Mouse (Mus musculus): ENCODE results near the gene Ttll13. TPM values are rescaled to one million over a fixed set of nuclear protein-coding genes. Genes with fewer than 3 reads are reported as not detected.
A peak's percentile ranks its signal among the peaks of the same experiment; 100 is the strongest.

The Ttll13 gene
- polyA plus RNA-seq, 1 experiment, result 0.11 TPM

DNA sequence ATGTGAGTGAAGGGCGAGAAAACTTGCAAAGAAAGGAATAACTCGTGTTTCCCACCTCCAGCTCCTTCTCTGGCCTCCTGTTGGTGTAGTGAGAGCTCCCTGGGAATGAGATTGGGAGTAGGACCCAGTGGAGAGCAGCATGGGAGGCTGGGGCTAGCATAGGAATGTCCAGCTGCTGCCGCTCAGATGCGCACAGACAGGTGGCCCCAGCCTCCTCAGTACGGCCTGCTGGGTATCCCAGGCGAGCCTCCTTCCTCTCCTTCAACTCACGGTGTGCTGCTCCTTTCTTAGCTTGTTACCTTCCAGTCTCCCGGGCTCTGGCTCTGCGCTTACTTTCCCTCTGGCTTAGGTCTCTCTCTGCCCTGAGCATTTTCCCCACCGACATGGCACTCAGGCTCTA lies 33.9 kb downstream of the Ttll13 start:
- Histone ChIP-seq H3K27me3 (replicated peaks) (no peaks in the 10 kb centered on the region), H3K9me3 (no peaks in the 10 kb centered on the region), H3K4me1 (peaks cover 79% of the 10 kb centered on the region), H3K4me3 (replicated peaks) (no peak overlapping the region), H3K36me3 (replicated peaks; ENCODE audit: low read length) (peaks cover 96% of the 10 kb centered on the region)
- no peak for TF ChIP-seq FLI1 (IDR thresholded peaks at IDR 0.05; ENCODE audit: low read length)
- TF ChIP-seq GATA1 (IDR thresholded peaks at IDR 0.05; ENCODE audit: borderline replicate concordance, low read length), result no peak

DNA sequence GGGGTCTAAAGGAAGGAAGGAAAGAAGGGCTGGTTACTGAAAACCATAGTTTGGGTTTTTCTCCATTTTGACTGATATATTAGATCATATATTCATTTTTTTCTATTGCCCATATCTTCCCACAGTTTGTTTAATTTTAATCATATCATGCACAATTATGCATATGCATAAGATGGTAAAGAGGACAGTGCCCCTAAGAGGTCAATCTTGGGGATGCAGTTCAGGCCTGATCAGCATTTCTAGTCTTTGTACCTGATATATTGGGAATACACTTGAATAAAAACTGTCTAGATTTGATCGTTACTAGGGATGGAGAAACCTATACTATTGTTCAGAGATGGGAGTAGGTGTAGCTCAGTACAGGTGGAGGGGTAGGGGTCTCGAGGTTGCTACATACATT lies 34.8 kb downstream of the Ttll13 start:
- H3K27me3 ChIP-seq (replicated peaks), result no peaks in the 10 kb centered on the region
- H3K4me3 ChIP-seq (replicated peaks), result no peak overlapping the region
- peaks cover 98% of the 10 kb centered on the region for H3K36me3 ChIP-seq (replicated peaks; ENCODE audit: low read length)
- TF ChIP-seq FLI1 (IDR thresholded peaks at IDR 0.05; ENCODE audit: low read length), result no peak
- no peak for TF ChIP-seq GATA1 (IDR thresholded peaks at IDR 0.05; ENCODE audit: borderline replicate concordance, low read length)
- no peaks in the 10 kb centered on the region for H3K9me3 ChIP-seq
- H3K4me1 ChIP-seq, result peaks cover 74% of the 10 kb centered on the region

DNA sequence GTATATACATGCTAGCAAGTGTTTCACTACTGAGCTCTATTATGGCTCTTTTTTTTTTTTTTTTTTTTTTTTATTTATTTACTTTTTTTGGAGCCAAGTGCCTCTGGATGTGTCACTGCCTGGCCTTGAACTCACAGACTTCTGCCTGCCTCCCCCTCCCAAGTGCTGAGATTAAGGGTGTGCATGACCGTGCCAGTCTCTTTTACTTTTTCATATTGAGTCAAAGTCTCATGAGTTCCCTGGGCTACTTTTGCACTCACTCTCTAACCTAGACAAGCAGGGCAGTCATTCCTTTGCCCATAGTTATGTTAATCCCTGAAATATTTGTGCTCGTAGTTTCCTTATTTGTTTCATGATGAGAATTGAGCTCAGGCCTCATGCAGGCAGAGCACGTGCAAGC lies 35.5 kb downstream of the Ttll13 start:
- peaks cover 98% of the 10 kb centered on the region for H3K36me3 ChIP-seq (replicated peaks; ENCODE audit: low read length)

DNA sequence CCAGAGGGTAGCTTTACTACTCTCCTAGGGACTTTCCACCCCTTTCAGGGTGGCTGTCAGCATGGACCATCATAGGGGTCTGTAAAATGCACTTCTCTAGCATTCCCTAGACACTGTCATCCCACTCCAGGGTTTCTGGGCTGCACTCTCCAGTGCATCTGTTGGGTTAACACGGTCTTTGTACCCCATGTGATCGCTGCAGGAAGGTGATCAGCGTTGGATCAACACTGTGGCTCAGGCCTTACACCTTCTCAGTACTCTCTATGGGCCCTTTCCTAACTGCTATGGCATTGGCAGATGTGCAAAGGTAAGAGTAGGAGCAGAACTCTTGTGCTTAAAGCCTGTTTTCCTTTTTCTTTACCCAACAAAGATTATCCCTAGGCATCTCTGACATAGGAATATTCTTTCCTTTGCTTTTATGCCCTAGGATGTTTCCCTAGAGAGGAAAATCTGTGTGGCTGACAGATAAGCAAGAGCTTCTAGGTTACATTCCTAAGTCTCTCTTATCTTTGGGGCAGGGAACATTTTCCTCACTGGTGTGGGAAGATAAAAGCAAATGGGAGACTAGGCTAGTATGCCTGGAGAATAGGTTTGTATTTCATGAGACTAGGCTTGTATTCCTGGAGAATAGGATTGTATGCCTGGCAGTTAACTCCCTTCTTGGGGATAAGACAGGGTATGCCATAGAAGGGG lies 37.2 kb downstream of the Ttll13 start:
- H3K4me3 ChIP-seq (replicated peaks), result no peak overlapping the region
- H3K27me3 ChIP-seq (replicated peaks), result no peaks in the 10 kb centered on the region
- H3K4me1 ChIP-seq, result peaks cover 50% of the 10 kb centered on the region
- no peaks in the 10 kb centered on the region for H3K9me3 ChIP-seq
- TF ChIP-seq FLI1 (IDR thresholded peaks at IDR 0.05; ENCODE audit: low read length) (no peak), GATA1 (IDR thresholded peaks at IDR 0.05; ENCODE audit: borderline replicate concordance, low read length) (no peak)
- H3K36me3 ChIP-seq (replicated peaks; ENCODE audit: low read length), result peaks cover 98% of the 10 kb centered on the region

More for the DNA sequence above, 35.5 kb downstream of the Ttll13 start:
- H3K9me3 ChIP-seq, result no peaks in the 10 kb centered on the region
- no peak overlapping the region for H3K4me3 ChIP-seq (replicated peaks)
- H3K27me3 ChIP-seq (replicated peaks), result no peaks in the 10 kb centered on the region
- peaks cover 67% of the 10 kb centered on the region for H3K4me1 ChIP-seq
- TF ChIP-seq GATA1 (IDR thresholded peaks at IDR 0.05; ENCODE audit: borderline replicate concordance, low read length) (no peak), FLI1 (IDR thresholded peaks at IDR 0.05; ENCODE audit: low read length) (no peak)

DNA sequence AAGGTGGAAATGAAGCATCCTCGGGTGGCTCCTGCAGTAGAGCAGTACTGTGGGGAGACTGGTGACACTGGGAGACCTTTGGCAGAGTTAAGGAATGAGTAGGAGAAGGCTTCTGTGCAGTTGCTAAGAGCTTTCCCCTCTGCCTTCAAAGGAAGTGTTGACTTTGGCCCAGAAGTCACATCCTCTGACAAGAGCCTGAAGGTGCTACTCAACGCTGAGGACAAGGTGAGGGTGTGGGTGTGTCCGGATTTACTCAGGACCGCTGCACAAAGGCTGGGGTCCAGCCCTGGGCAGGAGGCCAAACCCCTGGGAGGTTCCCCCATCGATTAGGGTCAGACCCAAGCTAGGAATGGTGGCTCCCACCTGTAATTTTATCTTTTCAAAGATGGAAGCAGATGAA lies 38.2 kb downstream of the Ttll13 start:
- TF ChIP-seq GATA1 (IDR thresholded peaks at IDR 0.05; ENCODE audit: borderline replicate concordance, low read length) (no peak), FLI1 (IDR thresholded peaks at IDR 0.05; ENCODE audit: low read length) (no peak)
- no peaks in the 10 kb centered on the region for H3K9me3 ChIP-seq
- H3K36me3 ChIP-seq (replicated peaks; ENCODE audit: low read length), result peaks cover 98% of the 10 kb centered on the region
- H3K4me1 ChIP-seq, result peaks cover 40% of the 10 kb centered on the region
- no peak overlapping the region for H3K4me3 ChIP-seq (replicated peaks)
- no peaks in the 10 kb centered on the region for H3K27me3 ChIP-seq (replicated peaks)

DNA sequence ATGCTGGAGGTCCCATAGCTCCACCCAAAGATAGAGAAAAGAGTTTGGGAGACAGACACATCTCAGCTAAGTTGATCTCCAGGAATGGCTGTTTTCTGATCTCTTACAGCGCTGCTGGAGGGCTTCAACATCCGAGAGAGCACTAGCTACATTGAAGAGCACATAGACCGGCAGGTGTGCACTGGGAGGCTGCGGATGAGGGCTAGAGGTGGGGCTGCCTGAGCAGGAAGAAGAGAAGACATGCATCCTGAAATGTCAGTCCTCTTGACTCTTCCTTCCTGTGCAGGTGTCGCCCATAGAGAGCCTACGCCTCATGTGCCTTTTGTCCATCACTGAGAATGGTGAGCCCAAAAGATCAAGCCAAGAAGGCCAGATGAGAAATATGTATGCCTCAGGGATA lies 39.5 kb downstream of the Ttll13 start:
- no peak overlapping the region for H3K4me3 ChIP-seq (replicated peaks)
- peaks cover 98% of the 10 kb centered on the region for H3K36me3 ChIP-seq (replicated peaks; ENCODE audit: low read length)
- H3K4me1 ChIP-seq, result peaks cover 34% of the 10 kb centered on the region
- TF ChIP-seq FLI1 (IDR thresholded peaks at IDR 0.05; ENCODE audit: low read length) (no peak), GATA1 (IDR thresholded peaks at IDR 0.05; ENCODE audit: borderline replicate concordance, low read length) (no peak)
- H3K9me3 ChIP-seq, result no peaks in the 10 kb centered on the region
- H3K27me3 ChIP-seq (replicated peaks), result no peaks in the 10 kb centered on the region

DNA sequence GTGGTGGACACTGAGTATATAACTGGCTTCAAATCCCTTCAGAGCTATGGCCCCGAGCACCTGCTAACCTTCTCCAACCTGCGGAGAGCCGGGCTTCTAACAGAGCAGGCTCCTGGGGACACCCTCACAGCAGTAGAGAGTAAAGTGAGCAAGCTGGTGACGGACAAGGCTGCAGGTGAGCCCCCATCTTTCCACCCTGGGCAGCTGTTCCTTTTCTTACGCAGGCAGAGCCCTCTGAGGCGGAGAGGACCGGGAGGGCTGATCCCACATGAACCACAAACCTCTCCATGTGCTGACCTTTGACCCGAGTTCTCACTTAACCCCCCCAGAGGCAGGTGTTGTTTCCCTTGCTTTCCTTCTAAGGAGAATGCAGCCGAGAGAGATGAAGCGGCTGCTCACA lies 41.6 kb downstream of the Ttll13 start:
- TF ChIP-seq GATA1 (IDR thresholded peaks at IDR 0.05; ENCODE audit: borderline replicate concordance, low read length) (no peak), FLI1 (IDR thresholded peaks at IDR 0.05; ENCODE audit: low read length) (no peak)
- Histone ChIP-seq H3K36me3 (replicated peaks; ENCODE audit: low read length) (peaks cover 99% of the 10 kb centered on the region), H3K9me3 (no peaks in the 10 kb centered on the region), H3K4me3 (replicated peaks) (no peak overlapping the region), H3K27me3 (replicated peaks) (no peaks in the 10 kb centered on the region), H3K4me1 (peaks cover 22% of the 10 kb centered on the region)

DNA sequence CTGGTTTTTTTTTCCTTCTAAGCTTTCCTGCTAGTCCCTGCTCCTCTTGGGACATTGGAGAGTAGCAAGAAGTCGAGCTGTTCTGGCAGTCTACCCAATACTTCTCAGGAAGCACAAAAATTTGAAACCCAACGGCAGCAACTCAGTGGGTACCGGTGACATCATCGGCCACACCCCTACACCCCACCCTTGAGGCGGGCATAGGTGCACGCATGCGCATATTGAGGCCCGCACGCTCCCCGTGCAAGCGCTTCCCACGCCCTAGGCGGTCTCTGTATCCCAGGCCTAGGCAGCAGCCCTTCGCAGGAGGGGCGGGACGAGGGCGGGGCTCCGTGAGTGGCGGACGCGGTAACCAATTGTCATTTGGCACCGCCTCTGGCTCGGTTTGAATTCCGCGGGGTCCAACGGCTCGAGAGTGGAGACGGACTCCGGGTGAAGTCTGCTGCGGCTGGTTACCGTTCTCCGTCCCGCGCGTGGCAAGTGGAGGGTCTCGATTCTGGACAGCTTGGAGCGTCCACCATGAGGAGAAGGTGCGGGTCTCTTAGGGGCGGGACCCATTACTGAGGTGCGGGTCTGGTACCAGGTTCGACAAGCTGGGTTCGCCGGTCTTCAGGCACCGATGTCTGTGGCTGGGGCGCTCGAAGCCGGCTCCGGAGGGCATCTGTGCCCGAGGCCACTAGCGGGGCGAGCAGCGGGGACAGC lies 48.0 kb downstream of the Ttll13 start, which contains the start of gene Prc1:
TSS of gene Prc1 (plus strand) at position 389 of the 702 bp plus-strand sequence.
- Histone ChIP-seq H3K36me3 (replicated peaks; ENCODE audit: low read length) (peaks cover 50% of the 10 kb centered on the region), H3K9me3 (no peaks in the 10 kb centered on the region), H3K27me3 (replicated peaks) (no peaks in the 10 kb centered on the region), H3K4me3 (replicated peaks) (peak within 1 kb of the TSS; percentile 96), H3K4me1 (peaks cover 47% of the 10 kb centered on the region)
- TF ChIP-seq GATA1 (IDR thresholded peaks at IDR 0.05; ENCODE audit: borderline replicate concordance, low read length) (no peak), FLI1 (IDR thresholded peaks at IDR 0.05; ENCODE audit: low read length) (peak; percentile 45; the same call in 1 of the 2 replicates)

DNA sequence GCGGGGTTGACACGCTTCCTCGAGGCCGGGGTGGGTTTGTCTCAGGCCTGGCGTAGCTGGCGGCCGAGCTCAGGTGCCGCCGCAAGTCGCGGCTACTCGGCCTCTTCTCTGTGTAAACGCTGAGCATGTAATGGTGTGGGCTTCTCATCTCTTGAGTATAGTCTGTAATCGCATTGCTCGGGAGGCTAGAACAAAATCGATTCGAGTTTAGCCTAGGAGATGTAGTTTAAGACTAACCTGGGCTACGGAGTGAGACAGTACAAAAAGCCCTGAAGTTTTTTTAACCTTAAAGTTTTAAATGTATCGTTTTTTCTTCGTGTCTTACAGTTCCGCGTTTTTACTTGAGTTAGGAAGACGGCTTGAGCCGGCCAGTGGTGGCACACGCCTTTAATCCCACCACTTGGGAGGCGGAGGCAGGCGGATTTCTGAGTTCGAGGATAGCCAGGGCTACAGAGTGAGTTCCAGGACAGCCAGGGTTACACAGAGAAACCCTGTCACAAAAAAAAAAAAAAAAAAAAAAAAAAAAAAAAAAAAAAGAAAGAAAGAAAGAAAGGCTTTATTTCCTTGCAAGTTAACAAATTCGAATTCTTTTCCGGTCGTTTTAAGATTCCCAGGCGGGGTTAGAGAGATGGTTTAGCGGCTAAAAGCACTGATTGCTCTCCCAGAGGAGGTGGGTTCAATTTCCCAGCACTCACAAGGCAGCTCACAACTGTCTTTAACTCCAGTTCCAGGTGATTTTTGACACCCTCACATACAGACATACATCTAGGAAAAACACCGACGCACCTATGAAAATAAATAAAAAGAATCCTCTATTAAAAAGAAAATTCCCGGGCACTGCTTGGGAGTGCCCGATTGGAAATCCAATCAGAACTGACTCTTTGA lies 48.8 kb downstream of the Ttll13 start:
- Histone ChIP-seq H3K9me3 (no peaks in the 10 kb centered on the region), H3K4me1 (peaks cover 52% of the 10 kb centered on the region), H3K27me3 (replicated peaks) (no peaks in the 10 kb centered on the region), H3K36me3 (replicated peaks; ENCODE audit: low read length) (peaks cover 51% of the 10 kb centered on the region), H3K4me3 (replicated peaks) (peak overlapping the region; percentile 96)
- TF ChIP-seq FLI1 (IDR thresholded peaks at IDR 0.05; ENCODE audit: low read length) (no peak), GATA1 (IDR thresholded peaks at IDR 0.05; ENCODE audit: borderline replicate concordance, low read length) (no peak)
